Mouse (Mus musculus): ENCODE data around the gene Zfp978. TPM values are rescaled to one million over a fixed set of nuclear protein-coding genes. Genes with fewer than 3 reads are reported as not detected.
"Not testable (repeated sequence)": the region's sequence is repeated elsewhere in the genome, so short reads cannot be mapped to it uniquely, and the experiment has no call there.

Zfp978 gene
- polyA plus RNA-seq, 1 experiment from 2014 or later, result not detected

DNA sequence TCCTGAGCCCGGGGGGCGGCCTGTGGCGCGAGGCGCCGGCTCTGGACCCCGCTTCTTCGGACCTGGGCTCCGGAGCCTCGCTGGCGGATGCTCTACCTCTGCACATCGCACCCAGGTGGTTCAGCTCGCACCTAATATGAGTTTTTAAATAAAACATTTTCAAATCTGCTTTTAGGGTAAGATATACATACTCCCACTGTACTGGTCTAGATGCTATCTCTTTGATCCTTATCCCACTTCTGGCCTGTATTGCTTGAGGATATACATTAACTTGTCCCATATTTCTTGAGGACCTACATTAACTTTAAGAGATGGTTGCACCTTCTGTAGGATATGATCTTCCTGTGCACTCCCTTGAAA, 46.3 kb downstream of the Zfp978 start:
- peak; percentile 1 for DNase-seq (ENCODE audit: low spot score)

DNA sequence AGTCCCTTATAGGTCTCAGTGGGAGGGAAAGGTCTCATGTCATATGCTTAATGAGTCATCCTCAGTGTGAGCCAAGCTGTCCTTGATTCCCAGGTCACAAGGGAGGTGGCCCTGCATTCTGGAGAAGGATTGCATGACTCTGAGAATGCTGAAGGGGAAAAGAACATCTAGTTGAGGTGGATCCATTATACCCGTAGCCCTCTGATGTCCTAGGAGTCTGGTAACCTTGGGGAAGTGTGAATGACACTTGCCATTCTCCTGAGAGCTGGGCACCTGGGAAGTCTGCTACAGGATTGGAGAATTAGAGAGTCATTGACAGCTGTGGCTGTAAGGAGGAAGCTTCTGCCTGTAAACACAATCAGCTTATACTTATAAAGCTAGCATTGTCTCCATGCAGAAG, 55.3 kb downstream of the Zfp978 start:
- not testable (repeated sequence) for DNase-seq (ENCODE audit: low spot score)

DNA sequence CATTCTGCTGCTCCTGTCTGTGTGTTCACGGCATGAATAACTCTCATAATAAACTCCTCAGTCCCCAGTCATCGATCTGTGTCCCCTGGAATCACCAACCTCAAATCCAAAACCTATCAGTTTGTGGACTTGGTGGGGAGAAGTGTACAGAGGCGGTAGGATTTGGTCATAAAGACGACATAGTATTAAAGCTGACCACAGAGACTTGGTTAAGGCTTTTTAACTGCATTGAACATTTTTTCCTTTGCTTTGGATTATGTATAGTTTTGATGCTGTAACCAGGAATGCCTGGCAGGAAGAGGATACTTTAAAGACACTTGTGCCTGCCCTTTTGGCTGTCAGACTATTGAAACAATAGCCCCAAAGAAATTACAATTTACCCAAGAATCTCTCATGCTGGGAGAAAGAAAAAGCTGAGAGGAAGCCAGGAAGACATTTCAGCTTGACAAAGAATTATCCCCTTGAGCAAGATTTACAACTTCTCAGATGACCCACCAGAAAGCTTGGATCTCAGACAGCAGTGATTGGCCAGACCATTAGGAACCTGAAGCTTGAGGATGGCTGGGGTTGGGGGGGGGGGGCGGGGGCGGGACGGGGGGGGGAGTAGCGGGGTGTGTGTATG, 56.2 kb downstream of the Zfp978 start:
- DNase-seq (ENCODE audit: low spot score), result no peak

DNA sequence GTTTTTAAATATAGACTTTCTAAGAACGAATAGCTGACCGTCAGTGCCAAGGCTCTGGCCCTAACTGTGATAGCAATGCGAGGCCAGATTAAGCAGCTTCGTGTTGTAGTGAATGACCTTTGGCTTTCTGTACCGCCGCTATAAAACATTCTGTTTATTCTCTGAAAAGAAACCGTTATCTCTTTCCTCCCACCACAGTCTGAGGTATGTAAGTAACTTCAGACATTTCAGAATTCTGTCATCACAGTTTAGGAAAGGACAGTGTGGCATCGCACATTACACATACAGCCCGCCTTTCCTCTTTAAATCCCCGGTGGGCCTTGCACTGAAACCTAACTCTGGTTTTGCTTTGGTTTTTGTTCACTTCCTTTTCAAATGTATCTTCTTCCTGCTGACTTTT, 56.8 kb downstream of the Zfp978 start:
- no peak for DNase-seq (ENCODE audit: low spot score)

DNA sequence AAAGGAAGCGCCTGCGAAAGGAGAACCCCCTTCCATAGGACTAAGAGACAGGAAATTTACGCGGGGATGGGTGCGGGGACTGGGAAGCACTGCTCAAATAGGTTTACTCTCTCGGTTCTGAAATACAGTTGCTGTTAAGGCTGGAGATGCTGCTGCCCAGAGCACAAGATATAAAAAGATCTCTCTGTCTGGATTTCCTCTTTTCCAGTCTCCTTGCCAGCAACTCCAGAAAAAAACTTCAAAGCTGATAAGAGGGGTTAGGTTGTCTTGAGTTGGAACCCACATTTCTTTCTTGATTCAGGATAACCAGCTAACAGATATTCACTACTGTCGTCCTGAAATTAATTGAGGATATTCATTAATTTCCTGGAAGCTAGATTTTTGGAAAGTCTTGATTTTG, 57.2 kb downstream of the Zfp978 start:
- not testable (repeated sequence) for DNase-seq (ENCODE audit: low spot score)

DNA sequence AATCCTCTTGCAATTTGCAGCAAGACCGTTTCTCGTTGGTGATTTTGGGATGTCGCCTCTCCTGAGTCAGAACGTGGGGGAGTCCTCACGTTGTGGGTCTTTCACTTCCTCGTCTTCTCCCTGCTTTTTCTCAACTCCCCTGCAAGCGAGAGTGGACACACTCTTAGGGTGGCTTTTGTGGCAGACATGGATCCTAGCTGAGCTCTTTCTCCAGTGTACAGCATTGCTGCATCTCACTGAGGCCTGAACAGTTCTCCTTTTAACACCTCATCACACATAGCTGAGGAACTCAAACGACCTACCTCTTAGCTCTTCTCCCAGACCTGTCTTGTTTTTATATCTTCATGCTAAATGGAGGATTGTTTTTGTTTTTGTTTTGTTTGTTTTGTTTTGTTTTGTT, 58.1 kb downstream of the Zfp978 start:
- not testable (repeated sequence) for DNase-seq (ENCODE audit: low spot score)

DNA sequence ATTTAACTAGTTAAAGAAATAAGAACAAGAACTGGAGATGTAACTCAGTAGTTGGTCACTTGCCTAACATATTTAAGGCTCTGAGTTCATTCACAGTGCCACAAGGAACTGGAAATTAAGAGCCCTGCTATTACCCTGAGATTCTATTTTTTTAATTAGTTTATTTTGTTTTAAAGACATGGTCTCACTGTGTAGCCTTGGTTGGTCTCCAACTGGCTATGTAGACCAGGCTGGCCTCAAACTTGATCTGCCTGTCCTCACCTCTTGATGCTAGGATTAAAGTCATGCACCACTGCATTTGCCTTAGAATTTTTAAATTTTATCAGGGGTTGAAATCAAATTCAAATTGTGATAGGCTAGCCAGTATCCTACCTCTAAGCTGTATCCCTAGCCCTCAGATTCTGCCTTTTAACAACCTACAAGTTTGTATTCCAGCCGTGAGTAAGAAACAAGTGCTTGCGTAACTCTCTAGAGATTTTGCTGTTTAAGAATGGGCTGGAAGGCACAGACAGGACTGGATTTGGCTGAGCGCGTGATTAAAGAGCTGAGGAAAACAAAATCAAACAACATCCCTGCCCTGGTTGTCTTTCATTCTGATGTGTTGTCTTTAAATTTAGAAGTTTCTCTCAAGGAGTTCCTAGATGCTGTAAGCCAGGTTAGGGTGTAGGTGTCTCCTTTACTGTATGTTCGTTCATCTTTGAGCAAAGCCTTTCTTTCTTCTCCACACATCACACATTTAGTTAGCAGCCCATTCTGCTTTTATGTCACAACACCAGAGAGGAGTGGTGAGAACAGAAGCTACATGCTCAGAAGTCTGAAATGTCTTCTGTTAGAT, 58.9 kb downstream of the Zfp978 start:
- DNase-seq (ENCODE audit: low spot score), result peak; percentile 26

DNA sequence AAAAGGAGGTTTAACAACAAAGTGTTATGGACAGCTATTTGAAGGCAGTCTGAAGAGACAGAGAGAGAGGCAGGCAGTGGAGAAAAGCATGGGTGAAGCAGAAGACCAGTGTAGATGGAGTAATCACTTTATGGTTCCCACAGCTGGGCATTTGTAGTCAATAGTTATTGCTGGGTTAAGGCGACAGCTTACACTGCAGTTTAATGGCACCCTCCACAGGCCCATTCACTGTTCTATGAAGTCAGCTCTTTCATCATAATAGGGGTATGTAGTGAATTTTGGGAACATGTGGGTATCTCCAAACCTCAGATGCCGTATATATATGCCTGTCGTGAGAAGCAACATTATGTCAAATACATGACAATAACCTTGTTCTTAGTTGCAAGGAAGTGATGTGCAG, 59.7 kb downstream of the Zfp978 start:
- DNase-seq (ENCODE audit: low spot score), result no peak

DNA sequence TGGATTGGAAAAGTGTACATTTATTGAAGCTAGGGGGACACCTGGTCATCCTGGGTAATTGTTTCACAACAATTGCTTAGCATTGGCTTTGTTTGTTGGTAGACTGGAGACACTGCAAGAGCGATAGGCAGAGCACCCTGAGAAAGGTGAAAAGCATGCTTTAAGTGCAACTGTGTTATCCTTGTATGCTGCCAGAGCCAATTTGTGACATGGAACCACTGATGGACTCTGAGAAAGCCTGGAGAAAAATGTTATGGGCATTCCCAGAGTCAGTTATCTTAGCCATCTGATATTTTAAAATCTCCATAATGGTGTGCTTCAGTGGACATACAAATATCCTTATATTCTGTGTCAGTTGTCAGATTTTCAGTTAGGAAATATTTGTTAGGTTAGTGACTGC, 60.2 kb downstream of the Zfp978 start:
- DNase-seq (ENCODE audit: low spot score), result not testable (repeated sequence)

DNA sequence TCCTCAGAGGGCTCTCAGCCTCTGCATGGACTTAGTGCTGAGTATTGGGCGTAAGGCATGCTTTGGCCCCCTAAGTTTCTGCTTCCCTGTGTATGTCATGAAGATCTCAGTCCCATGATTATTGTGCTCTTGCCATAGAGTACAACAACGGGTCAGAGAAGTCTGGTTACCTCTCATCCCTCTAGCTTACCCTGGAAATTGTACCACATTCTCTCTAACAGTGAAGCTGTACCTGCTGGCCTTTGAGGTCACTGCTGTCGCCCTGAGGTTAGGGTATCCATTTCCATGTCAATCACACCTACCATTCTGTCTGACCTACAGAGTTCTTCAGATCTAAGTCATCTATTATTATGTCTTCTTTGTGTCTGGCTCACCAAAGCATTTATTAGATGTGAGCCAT, 62.0 kb downstream of the Zfp978 start:
- no peak for DNase-seq (ENCODE audit: low spot score)

DNA sequence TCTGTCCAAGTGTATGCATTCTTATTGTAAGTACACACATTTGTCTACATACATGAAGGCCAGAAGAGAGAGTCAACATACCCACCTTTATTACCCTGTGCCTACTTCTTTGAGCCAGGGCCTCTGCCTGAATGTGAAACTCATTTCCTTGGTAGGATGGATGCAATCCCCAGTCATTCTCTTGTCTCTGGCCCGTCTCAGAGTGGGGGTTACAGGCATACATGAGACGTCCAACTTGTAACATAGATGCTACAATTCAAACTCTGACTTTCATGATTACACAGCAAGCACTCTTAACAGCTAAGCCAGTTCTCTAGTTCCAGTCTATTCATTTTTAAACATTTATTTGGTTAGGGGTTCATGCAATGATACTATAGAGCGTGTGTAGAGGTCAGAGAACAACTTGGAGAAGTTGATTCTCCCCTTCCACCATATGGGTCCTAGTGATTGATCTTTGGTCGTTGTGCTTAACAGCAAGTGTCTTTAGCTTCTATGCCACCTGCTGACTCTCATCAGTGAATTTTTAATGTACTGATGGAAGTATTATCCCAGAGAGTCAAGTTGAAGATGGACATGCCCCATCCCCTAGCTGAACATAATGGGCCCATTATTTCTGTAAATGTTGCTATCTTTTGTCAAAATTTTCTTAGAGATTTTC, 62.7 kb downstream of the Zfp978 start:
- no peak for DNase-seq (ENCODE audit: low spot score)

DNA sequence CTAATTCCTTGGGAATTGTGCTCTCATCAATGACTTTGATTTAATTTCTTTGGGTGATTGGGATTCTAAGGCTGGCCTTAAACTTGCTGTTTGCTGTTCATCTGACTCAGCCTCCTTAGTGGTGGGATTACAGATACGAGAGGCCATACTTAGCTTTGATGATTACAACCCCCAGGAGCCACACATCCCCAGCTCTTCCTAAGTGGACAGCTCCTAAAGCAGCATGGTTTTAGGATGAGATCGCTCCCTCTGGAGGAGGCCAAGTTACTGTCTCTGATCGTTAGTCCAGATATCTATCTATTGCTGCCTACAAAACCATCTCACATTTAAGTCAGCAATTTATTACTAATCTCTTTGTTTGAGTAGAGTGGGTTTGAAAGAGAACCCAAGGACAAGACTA, 63.3 kb downstream of the Zfp978 start:
- not testable (repeated sequence) for DNase-seq (ENCODE audit: low spot score)

DNA sequence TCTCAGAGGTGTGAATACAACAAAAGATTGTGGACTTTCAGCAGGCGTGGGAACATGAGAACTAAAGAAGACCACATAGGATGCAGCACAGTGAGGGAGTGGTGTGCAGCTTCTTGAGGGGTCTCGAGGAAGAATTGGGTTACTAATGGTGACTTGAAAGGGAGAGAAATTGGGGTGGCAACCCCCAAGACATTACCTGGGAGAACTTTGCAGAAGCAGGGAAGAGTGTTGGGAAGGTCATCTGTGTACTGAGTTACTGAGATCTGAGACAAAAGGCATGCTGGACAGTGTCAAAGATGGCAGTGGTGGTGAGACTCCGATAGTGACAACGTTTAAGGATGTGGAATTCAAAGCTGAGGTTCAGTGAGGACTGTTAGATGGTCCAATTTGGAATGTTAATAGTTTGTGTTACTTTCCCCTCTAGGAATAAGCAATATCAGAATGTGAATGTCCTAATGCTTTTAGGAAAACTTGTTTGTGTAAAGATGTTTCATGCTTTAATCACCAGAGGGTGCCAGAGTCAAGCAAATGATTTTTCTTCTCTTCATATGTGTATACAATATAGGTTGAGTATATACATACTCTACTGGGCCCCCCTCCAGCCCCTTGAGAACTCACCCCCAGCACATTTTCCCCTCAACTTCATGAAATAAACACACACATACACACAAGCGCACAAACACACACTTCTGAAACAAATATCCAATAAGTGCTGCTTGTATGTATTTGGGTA, 64.7 kb downstream of the Zfp978 start:
- not testable (repeated sequence) for DNase-seq (ENCODE audit: low spot score)

DNA sequence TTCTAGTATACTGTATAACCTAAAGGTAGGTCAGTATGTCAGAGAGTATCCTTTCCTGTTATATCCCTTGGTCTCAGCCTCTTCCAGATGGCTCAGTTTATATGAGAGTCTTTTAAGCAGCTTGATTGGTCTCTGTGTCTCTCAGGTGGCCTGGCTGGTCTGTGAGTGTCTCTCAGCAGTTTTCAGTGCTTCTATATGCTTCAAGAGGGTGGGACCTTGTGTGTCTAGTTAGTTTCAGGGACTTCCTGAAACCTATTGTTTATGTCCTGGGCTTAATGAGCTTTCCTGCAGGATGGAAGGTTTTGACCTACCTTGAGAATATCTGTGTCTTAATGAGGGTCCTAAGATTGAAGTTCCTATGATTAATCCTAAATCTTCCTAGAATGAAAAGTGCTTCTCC, 69.5 kb downstream of the Zfp978 start:
- DNase-seq (ENCODE audit: low spot score), result no peak

DNA sequence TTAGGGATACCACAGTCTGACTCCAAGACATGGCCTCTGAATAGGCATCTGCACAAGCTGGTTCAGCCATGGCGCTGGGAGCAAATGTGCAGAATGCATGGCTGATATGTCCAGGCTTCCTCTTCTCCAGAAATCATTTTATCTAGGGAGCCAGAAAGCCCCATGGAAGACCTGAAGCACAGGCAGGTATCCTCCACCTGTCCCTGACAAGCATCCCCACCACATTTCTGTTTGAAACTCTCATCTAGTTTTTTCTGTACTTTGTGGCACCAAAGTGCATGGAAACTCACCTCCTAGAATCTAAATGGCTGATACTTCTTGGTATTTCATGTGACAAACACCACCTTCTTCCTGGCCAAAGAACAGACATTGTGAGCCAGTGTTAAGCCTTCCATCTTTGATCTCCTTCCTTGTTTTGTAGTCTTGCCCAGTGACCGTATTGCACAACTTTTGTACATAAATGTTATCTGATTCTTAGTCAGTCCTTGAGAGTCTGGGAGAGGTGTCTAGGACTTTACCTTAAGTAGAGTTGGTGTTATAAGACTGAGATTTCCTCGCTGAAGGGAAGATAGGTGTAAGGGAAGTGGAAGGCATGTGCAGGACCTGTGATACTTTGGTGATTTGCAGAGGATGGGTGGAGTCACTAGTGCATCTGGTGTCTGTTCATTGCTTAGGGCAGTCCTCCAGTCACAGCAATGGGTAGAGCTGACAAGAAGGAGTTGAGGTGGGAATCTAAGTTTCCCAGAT, 70.8 kb downstream of the Zfp978 start:
- DNase-seq (ENCODE audit: low spot score), result not testable (repeated sequence)

DNA sequence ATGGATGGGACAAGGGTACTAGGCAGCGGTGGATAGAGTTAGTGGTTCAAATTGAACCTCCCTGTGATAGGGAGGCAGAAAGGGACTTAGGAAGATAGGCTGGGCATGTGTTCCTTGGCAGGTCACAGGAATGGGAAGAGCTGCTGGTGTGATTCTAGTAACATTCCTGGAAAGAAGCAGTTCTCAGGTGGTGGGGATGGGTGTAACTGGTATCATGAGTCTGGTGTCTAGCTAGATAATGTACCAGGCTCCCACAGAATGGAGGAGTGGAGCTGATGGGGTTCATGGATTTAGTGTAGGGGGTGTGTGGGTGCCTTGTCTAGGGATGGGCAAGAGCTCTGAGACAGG, 71.3 kb downstream of the Zfp978 start:
- DNase-seq (ENCODE audit: low spot score), result no peak

DNA sequence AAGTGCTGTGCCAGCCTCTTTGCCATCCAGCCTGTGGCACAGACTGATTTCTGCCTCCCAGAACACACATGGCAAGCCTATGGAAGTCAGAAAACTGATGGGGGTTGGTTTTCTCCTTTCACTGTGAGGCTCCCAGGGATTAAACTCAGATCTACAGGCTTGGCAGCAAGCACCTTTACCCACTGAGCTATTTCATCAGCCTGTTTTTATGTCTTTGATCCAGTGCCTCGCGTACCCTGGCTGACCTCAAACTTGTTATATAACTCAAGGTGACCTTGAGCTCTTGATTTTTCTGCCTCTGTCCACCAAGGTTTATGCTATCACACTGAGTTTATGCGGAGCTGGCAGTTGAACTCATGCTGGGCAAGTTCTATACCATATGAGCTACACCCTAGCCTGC, 71.9 kb downstream of the Zfp978 start:
- DNase-seq (ENCODE audit: low spot score), result no peak

DNA sequence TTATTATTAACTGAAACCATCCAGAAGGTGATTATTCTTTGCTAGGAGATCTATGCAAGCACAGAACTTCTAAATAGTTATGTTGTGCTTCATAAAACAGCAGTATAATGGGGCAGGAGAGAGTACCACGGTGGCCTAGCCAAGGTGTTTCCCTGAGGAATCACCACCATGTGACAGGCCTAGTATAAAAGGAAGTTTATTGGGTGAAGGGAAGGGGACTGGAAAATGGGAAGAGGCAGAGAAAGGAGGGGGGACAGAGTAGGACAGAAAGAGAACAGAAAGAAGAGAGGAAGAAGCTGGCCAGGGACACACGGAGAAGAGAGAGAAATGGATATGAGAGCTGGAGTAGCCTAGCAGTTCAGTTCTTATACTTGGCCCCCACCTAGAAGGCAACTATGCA, 72.8 kb downstream of the Zfp978 start:
- DNase-seq (ENCODE audit: low spot score), result no peak

Measured in thymus, postnatal 0 days (tissue).